In genomic region chr17:14204061-14204460, GRCm38 (mm10) we compare ENCODE assay signal across 8 mouse cellular contexts. TPM values are rescaled to one million over a fixed set of nuclear protein-coding genes. Genes with fewer than 3 reads are reported as not detected.
DNase-seq lines count a peak whose midpoint lies in the region; ATAC-seq and TF ChIP-seq lines count a peak whose summit lies in the region.

Dact2 (minus strand) TSS chr17:14204304.

- H3K9me3 ChIP-seq in forebrain, embryonic 12.5 days = no peaks in the 10 kb centered on the region
- H3K9me3 ChIP-seq in intestine, embryonic 14.5 days (ENCODE audit: control insufficient read depth, low read length) = no peaks in the 10 kb centered on the region
- no peaks in the 10 kb centered on the region for H3K9me3 ChIP-seq in limb, embryonic 15.5 days
- no peaks in the 10 kb centered on the region for H3K9me3 ChIP-seq in neural tube, embryonic 14.5 days (ENCODE audit: control insufficient read depth, low read length)

- TF ChIP-seq POLR2A in kidney, adult 2 months (IDR thresholded peaks at IDR 0.05; ENCODE audit: low read depth, low read length) = no peak

- no peaks in the 10 kb centered on the region for H3K27me3 ChIP-seq in kidney, adult 2 months (replicated peaks; ENCODE audit: control insufficient read depth, insufficient read depth, low read length)
- H3K27me3 ChIP-seq in forebrain, embryonic 12.5 days = peaks cover 73% of the 10 kb centered on the region
- peaks cover 22% of the 10 kb centered on the region; the same call in 1 of the 2 replicates for H3K27me3 ChIP-seq in intestine, embryonic 14.5 days (replicated peaks; ENCODE audit: control insufficient read depth, insufficient read depth, low read length)
- H3K27me3 ChIP-seq in limb, embryonic 15.5 days = peaks cover 69% of the 10 kb centered on the region
- peaks cover 32% of the 10 kb centered on the region for H3K27me3 ChIP-seq in neural tube, embryonic 14.5 days (ENCODE audit: control insufficient read depth, insufficient read depth, low read length)

- no peaks in the 10 kb centered on the region for H3K36me3 ChIP-seq in kidney, adult 2 months (ENCODE audit: control insufficient read depth, insufficient read depth, low read length)
- no peaks in the 10 kb centered on the region for H3K36me3 ChIP-seq in forebrain, embryonic 12.5 days (replicated peaks)
- no peaks in the 10 kb centered on the region for H3K36me3 ChIP-seq in intestine, embryonic 14.5 days (ENCODE audit: control insufficient read depth, insufficient read depth, low read length)
- no peaks in the 10 kb centered on the region for H3K36me3 ChIP-seq in limb, embryonic 15.5 days
- no peaks in the 10 kb centered on the region for H3K36me3 ChIP-seq in neural tube, embryonic 14.5 days (ENCODE audit: control insufficient read depth, insufficient read depth, low read length)

- H3K9ac ChIP-seq in forebrain, embryonic 12.5 days = peak within 1 kb of the TSS; percentile 61
- peak within 1 kb of the TSS; percentile 72 for H3K9ac ChIP-seq in intestine, embryonic 14.5 days (ENCODE audit: low read length)
- peak within 1 kb of the TSS; percentile 28 for H3K9ac ChIP-seq in limb, embryonic 15.5 days
- peak within 1 kb of the TSS; percentile 68 for H3K9ac ChIP-seq in neural tube, embryonic 14.5 days (replicated peaks; ENCODE audit: low read depth, low read length)

- peak; percentile 22 for DNase-seq in kidney, adult 2 months
- DNase-seq in kidney, postnatal 14 days = no peak
- no peak for DNase-seq in intestine, embryonic 14.5 days (ENCODE audit: low spot score)
- DNase-seq in spleen, postnatal 36 days (ENCODE audit: low spot score in 2 of 2) = no peak
- no peak for DNase-seq in Muller cell, postnatal 12 days (ENCODE audit: inconsistent ontology term)

- TF ChIP-seq CTCF in kidney, adult 2 months (conservative IDR thresholded peaks at IDR 0.05; ENCODE audit: insufficient read depth, insufficient read length, low read depth, low read length) = no peak

- peak within 1 kb of the TSS; percentile 93 for H3K4me2 ChIP-seq in forebrain, embryonic 12.5 days
- peak within 1 kb of the TSS; percentile 63 for H3K4me2 ChIP-seq in intestine, embryonic 14.5 days (ENCODE audit: low read length)
- H3K4me2 ChIP-seq in limb, embryonic 15.5 days = peak within 1 kb of the TSS; percentile 98
- H3K4me2 ChIP-seq in neural tube, embryonic 14.5 days (ENCODE audit: low read depth, low read length) = peak within 1 kb of the TSS; percentile 90

- peak within 1 kb of the TSS; percentile 80 for H3K4me3 ChIP-seq in kidney, adult 2 months (ENCODE audit: insufficient read depth, low read depth, low read length)
- H3K4me3 ChIP-seq in forebrain, embryonic 12.5 days (replicated peaks) = peak within 1 kb of the TSS; percentile 59
- H3K4me3 ChIP-seq in intestine, embryonic 14.5 days (ENCODE audit: low read depth, low read length) = peak within 1 kb of the TSS; percentile 65
- H3K4me3 ChIP-seq in limb, embryonic 15.5 days = peak within 1 kb of the TSS; percentile 59
- H3K4me3 ChIP-seq in neural tube, embryonic 14.5 days (ENCODE audit: low read depth, low read length) = peak within 1 kb of the TSS; percentile 64

- 40% methylated on average over 13 of the region's 13 CpGs for WGBS in kidney, adult 2 months
- 46% methylated on average over 13 of the region's 13 CpGs for WGBS in forebrain, embryonic 12.5 days
- 32% methylated on average over 13 of the region's 13 CpGs for WGBS in intestine, embryonic 14.5 days
- 37% methylated on average over 13 of the region's 13 CpGs for WGBS in limb, embryonic 15.5 days
- 50% methylated on average over 13 of the region's 13 CpGs for WGBS in neural tube, embryonic 14.5 days

- peaks cover 9% of the 10 kb centered on the region for H3K4me1 ChIP-seq in kidney, adult 2 months (ENCODE audit: control insufficient read depth, insufficient read depth, low read length)
- peaks cover 32% of the 10 kb centered on the region for H3K4me1 ChIP-seq in forebrain, embryonic 12.5 days
- H3K4me1 ChIP-seq in intestine, embryonic 14.5 days (replicated peaks; ENCODE audit: control insufficient read depth, insufficient read depth, low read length) = peaks cover 32% of the 10 kb centered on the region
- peaks cover 33% of the 10 kb centered on the region for H3K4me1 ChIP-seq in limb, embryonic 15.5 days
- peaks cover 15% of the 10 kb centered on the region; the same call in 1 of the 2 replicates for H3K4me1 ChIP-seq in neural tube, embryonic 14.5 days (ENCODE audit: control insufficient read depth, insufficient read depth, low read length)

- peak within 1 kb of the TSS; percentile 49 for H3K27ac ChIP-seq in kidney, adult 2 months (ENCODE audit: insufficient read depth, low read depth, low read length)
- no peak within 1 kb of the TSS for H3K27ac ChIP-seq in forebrain, embryonic 12.5 days
- peak within 1 kb of the TSS; percentile 81 for H3K27ac ChIP-seq in intestine, embryonic 14.5 days (ENCODE audit: low read depth)
- no peak within 1 kb of the TSS for H3K27ac ChIP-seq in limb, embryonic 15.5 days
- peak within 1 kb of the TSS; percentile 34; the same call in 1 of the 2 replicates for H3K27ac ChIP-seq in neural tube, embryonic 14.5 days (ENCODE audit: low read depth, low read length)

- ATAC-seq in forebrain, embryonic 12.5 days (ENCODE audit: low FRiP score) = no peak
- ATAC-seq in intestine, embryonic 14.5 days (replicated peaks; ENCODE audit: low FRiP score, low TSS enrichment, low read depth) = peak; percentile 25
- ATAC-seq in limb, embryonic 15.5 days (ENCODE audit: insufficient number of reproducible peaks, low FRiP score, low TSS enrichment, low read depth) = no peak
- ATAC-seq in neural tube, embryonic 14.5 days (ENCODE audit: low read depth) = peak; percentile 49; the same call in 1 of the 2 replicates

RNA-seq across cellular contexts. Expression of gene Dact2, which starts in this region (rescaled TPM):
- polyA plus RNA-seq in kidney, adult 2 months (2012; rRNA removed) = 23.3 and 24.2 TPM in 2 replicates
- polyA plus RNA-seq in forebrain, embryonic 12.5 days (2016; fragmentation: Nextera tagmentation; extraction: Ambion mirVana) = 0.50 and 1.1 TPM in 2 replicates
- 10.4 and 10.8 TPM in 2 replicates for polyA plus RNA-seq in intestine, embryonic 14.5 days (2014; fragmentation: Nextera tagmentation; extraction: Ambion mirVana)
- polyA plus RNA-seq in limb, embryonic 15.5 days (2015; fragmentation: Nextera tagmentation; extraction: Ambion mirVana) = 0.58 and 1.4 TPM in 2 replicates
- 2.7 and 3.2 TPM in 2 replicates for polyA plus RNA-seq in neural tube, embryonic 14.5 days (2014; fragmentation: Nextera tagmentation; extraction: Ambion mirVana)

Comparison
In these comparisons a context has a peak if more than half of its experiments do, and no peak if none do; other contexts are left out.
1. H3K27ac ChIP-seq: peak in kidney, adult 2 months (single experiment), intestine, embryonic 14.5 days (single experiment) and neural tube, embryonic 14.5 days (single experiment); none in forebrain, embryonic 12.5 days (single experiment) and limb, embryonic 15.5 days (single experiment).
2. ATAC-seq: peak in intestine, embryonic 14.5 days (single experiment) and neural tube, embryonic 14.5 days (single experiment); none in forebrain, embryonic 12.5 days (single experiment) and limb, embryonic 15.5 days (single experiment).
3. Peak in every context shown above with its lines, with median percentiles within 50 percentile points of each other: H3K4me3 ChIP-seq, H3K4me2 ChIP-seq and H3K9ac ChIP-seq.